Mouse (Mus musculus): Measurements from ENCODE around the gene Gm26620. TPM values are rescaled to one million over a fixed set of nuclear protein-coding genes. Genes with fewer than 3 reads are reported as not detected.

Gene Gm26620
- polyA plus RNA-seq (2014; fragmentation: Illumina TruSeq; extraction: RNeasy Lipid Tissue Mini Kit (QIAGEN cat#74804); ENCODE audit: low read depth, low replicate concordance): 1.1 TPM

DNA sequence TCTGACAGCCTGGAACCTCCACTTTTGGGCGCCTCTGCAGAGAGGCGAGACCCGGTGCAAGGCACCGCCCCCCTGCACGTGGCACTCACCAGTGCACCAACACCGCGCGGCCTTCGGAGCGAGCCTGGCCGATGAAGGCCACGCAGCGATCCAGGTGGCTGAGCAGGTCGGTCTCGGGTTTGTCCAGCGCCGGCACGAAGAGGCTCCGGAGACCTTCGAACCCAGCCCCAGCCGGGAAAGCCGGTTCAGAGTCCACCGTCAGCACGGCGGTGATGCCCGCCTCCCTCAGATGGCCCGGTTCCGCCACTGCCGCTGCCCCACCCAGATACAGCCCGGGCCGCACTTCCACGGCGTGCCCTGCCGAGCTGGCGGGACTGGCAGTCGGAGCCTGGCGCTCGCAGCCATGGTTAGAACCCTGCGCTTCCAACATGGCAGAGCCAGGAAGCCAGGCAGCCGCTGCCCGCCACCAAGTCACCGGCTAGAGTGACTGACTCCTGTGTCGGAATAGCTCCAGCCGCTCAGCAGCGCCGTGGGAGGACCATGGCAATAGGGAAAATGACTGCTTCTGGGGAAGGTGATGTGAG is at the start of gene Gm26620, which contains the start of gene Dusp12:
Gm26620 (plus strand) TSS at position 88 of the 584 bp plus-strand sequence.
Dusp12 (minus strand) TSS at position 563 of the 584 bp plus-strand sequence.

DNA sequence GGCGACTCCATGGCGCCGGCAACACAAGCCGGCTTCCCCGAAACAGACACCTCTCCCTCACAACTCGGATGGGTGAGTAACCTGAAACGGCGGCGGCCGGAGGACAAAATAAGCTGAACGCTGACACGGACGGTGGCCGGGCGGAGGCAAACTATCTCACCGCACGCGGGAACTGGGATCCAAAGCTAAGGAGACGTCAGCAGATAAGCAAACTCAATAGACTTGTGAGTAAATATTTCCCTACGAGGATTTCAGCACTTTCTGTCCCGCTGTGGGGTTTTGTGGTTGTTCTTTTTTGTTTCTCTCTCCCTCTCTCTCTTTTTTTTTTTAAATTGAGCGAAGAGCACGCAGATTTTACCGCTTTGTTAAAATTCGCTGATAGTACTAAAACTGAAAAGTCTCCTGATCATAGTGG is 17.2 kb upstream of the Gm26620 start, which contains the start of gene Atf6:
Atf6 (minus strand) TSS at position 81 of the 415 bp plus-strand sequence.

DNA sequence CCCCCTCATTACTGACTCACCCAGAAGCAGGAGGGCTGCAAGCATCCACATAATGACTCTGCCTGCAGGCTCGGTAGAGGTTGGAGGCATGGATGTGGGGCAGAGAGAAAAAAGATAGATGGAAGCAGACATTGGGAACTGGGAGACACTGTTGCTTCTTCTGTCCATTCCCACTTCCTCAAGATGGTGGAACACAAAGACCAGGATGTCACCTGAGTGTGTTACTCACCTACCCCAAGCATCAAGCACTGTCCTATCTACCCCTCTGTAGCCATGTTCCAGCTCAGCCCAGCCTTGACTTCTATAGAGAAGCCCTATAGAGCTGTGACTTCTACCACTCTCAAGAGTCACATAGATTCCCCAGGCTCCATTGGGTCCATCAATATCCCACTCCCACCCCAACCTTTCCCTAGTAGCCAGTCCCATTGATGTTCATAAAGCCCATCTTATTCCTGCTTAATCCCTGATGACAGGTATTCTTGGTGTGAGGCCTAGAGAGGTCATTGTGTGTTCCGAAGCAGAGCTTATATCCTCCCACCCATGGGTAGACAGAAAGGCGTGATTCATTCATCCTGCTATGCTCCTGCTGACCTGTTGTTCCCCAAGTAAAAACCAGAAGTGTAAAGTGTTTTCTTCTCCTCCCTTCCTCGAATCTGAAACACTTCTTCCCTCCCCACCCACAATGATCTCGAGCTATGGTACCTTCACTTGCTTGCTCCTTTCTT is 28.2 kb downstream of the Gm26620 start, which contains the start of gene Fcrlb:
Fcrlb (minus strand) TSS at position 51 of the 725 bp plus-strand sequence.

DNA sequence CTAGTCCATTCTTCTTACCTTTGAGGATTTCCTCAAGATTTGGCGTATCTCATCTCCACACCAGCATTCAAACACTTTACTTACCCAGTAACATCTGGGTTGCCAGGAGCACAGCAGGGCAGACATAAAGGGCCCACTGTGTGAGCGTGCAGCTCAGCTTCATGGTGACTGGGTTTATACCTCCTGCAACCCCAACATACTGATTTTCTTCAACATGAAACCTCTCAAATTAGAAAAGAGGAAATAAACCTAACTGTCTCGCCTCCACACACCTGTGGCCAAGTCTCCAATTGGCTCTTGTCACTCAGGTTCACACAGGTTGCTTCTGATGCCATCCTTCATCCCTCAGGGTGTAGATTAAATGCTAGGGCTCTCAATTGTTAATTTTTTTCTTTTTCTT is 42.5 kb downstream of the Gm26620 start, which contains the start of gene Fcrla:
Fcrla (minus strand) TSS at position 206 of the 400 bp plus-strand sequence.

Other genes starting within 250 kb of the Gm26620 start
- 2.7 TPM for gene Olfml2b, start 240.5 kb upstream of the Gm26620 start, polyA plus RNA-seq (2014; fragmentation: Illumina TruSeq; extraction: RNeasy Lipid Tissue Mini Kit (QIAGEN cat#74804); ENCODE audit: low read depth, low replicate concordance)
- gene Atf6, start 17.3 kb upstream of the Gm26620 start, polyA plus RNA-seq (2014; fragmentation: Illumina TruSeq; extraction: RNeasy Lipid Tissue Mini Kit (QIAGEN cat#74804); ENCODE audit: low read depth, low replicate concordance): 58.3 TPM
- 19.6 TPM for gene Dusp12, start 475 bp downstream of the Gm26620 start, polyA plus RNA-seq (2014; fragmentation: Illumina TruSeq; extraction: RNeasy Lipid Tissue Mini Kit (QIAGEN cat#74804); ENCODE audit: low read depth, low replicate concordance)
- not detected for gene Fcrlb, start 27.9 kb downstream of the Gm26620 start, polyA plus RNA-seq (2014; fragmentation: Illumina TruSeq; extraction: RNeasy Lipid Tissue Mini Kit (QIAGEN cat#74804); ENCODE audit: low read depth, low replicate concordance)
- gene Fcrla, start 42.5 kb downstream of the Gm26620 start, polyA plus RNA-seq (2014; fragmentation: Illumina TruSeq; extraction: RNeasy Lipid Tissue Mini Kit (QIAGEN cat#74804); ENCODE audit: low read depth, low replicate concordance): not detected
- 20.8 TPM for gene Fcgr2b, start 91.5 kb downstream of the Gm26620 start, polyA plus RNA-seq (2014; fragmentation: Illumina TruSeq; extraction: RNeasy Lipid Tissue Mini Kit (QIAGEN cat#74804); ENCODE audit: low read depth, low replicate concordance)
- gene Fcgr4, start 133.9 kb downstream of the Gm26620 start, polyA plus RNA-seq (2014; fragmentation: Illumina TruSeq; extraction: RNeasy Lipid Tissue Mini Kit (QIAGEN cat#74804); ENCODE audit: low read depth, low replicate concordance): 5.1 TPM
- gene Fcgr3, start 179.9 kb downstream of the Gm26620 start, polyA plus RNA-seq (2014; fragmentation: Illumina TruSeq; extraction: RNeasy Lipid Tissue Mini Kit (QIAGEN cat#74804); ENCODE audit: low read depth, low replicate concordance): 16.6 TPM
- 2.4 TPM for gene Cfap126, start 228.9 kb downstream of the Gm26620 start, polyA plus RNA-seq (2014; fragmentation: Illumina TruSeq; extraction: RNeasy Lipid Tissue Mini Kit (QIAGEN cat#74804); ENCODE audit: low read depth, low replicate concordance)